Mouse (Mus musculus) intestine, embryonic 16.5 days (tissue): ENCODE measurements at regions not wholly inside any gene's neighbourhood (a gene's known extent, or its start where the extent isn't known, plus 50 kb on each side); places are given as distances from the start of the nearest gene placed in this dataset.
A peak's percentile ranks its signal among the peaks of the same experiment; 100 is the strongest.

Source experiments
- ATAC-seq: fragments of 200-750 bp; cut with Nextera tagmentation; 2 replicates; pipeline ENCODE4 v1.8.0; 2017; ENCODE audit warnings: moderate TSS enrichment, moderate library complexity
- H3K27ac ChIP-seq: fragments of 300-500 bp; sonication (generic); 2 replicates; pipeline ENCODE4 v1.5.1; 2014; ENCODE audit warnings: mild to moderate bottlenecking, low read length
- H3K27me3 ChIP-seq: fragments of 300-500 bp; sonication (generic); replicated peaks from 2 replicates; pipeline ENCODE4 v1.6.1; 2014; ENCODE audit warnings: low read length, control low read depth, mixed read lengths; ENCODE audit not compliant: control insufficient read depth, insufficient read depth
- H3K36me3 ChIP-seq: fragments of 300-500 bp; sonication (generic); 2 replicates; pipeline ENCODE4 v1.6.1; 2014; ENCODE audit warnings: low read length, control low read depth; ENCODE audit not compliant: control insufficient read depth, insufficient read depth
- H3K4me1 ChIP-seq: fragments of 300-500 bp; sonication (generic); 2 replicates; pipeline ENCODE4 v1.6.1; 2014; ENCODE audit warnings: low read length, control low read depth, mixed read lengths; ENCODE audit not compliant: control insufficient read depth, insufficient read depth
- H3K4me2 ChIP-seq: fragments of 300-500 bp; sonication (generic); 2 replicates; pipeline ENCODE4 v1.6.1; 2014; ENCODE audit warnings: low read depth, low read length, control low read depth
- H3K4me3 ChIP-seq: fragments of 300-500 bp; sonication (generic); 2 replicates; pipeline ENCODE4 v1.5.1; 2014; ENCODE audit warnings: mild to moderate bottlenecking, low read length
- H3K9ac ChIP-seq: fragments of 300-500 bp; sonication (generic); 2 replicates; pipeline ENCODE4 v1.6.1; 2014; ENCODE audit warnings: low read depth, low read length
- H3K9me3 ChIP-seq: fragments of 300-500 bp; sonication (generic); 2 replicates; pipeline ENCODE4 v1.6.1; 2016; ENCODE audit warnings: low read length, control low read depth; ENCODE audit not compliant: control insufficient read depth
- WGBS: fragments of 180-500 bp; shearing (Covaris S2); extraction: QIAGEN DNeasy Blood & Tissue Kit; methylation state at CpG from one replicate; pipeline ENCODE4 v1.1.7; 2014; 5-methylcytosine and 5-hydroxymethylcytosine counted together

GRCm38 (mm10) chr16:78247189-78247588, 54.1 kb upstream of the Cxadr start:
- H3K36me3 ChIP-seq = no peaks in the 10 kb centered on the region
- no peaks in the 10 kb centered on the region for H3K27me3 ChIP-seq
- no peak overlapping the region for H3K27ac ChIP-seq
- no peak overlapping the region for H3K4me2 ChIP-seq
- ATAC-seq = no peak
- WGBS = 88% methylated on average over 3 of the region's 3 CpGs
- H3K9ac ChIP-seq = no peak overlapping the region
- H3K4me1 ChIP-seq = peaks cover 9% of the 10 kb centered on the region; the same call in 1 of the 2 replicates
- no peaks in the 10 kb centered on the region for H3K9me3 ChIP-seq
- no peak overlapping the region for H3K4me3 ChIP-seq

DNA sequence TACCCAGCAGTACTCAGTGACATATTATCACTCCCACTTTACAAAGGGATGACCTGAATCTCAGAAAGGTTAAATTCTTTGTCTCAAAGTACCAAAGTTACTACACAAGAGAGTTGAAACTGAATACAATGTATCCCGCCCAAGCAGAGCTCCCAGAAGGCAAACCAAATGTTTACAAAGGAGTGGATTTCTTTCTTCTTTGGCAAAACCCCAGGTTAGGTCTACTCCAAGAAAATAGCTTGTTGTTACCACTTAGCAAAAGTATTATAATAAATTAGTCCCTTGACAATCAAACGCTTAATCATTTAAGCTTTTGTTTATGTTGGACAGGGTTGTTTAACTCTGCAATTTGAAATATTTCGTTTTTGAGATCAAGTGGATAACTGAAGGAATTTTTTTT, 58.6 kb upstream of the Cxadr start:
- 37% methylated on average over 3 of the region's 3 CpGs for WGBS
- ATAC-seq = no peak
- H3K36me3 ChIP-seq = no peaks in the 10 kb centered on the region
- H3K27ac ChIP-seq = no peak overlapping the region
- H3K9me3 ChIP-seq = no peaks in the 10 kb centered on the region
- peaks cover 3% of the 10 kb centered on the region for H3K4me1 ChIP-seq
- H3K27me3 ChIP-seq = no peaks in the 10 kb centered on the region
- no peak overlapping the region for H3K4me3 ChIP-seq
- H3K4me2 ChIP-seq = no peak overlapping the region
- no peak overlapping the region for H3K9ac ChIP-seq

- Histone ChIP-seq H3K4me2 (no peak overlapping the region), H3K36me3 (no peaks in the 10 kb centered on the region), H3K9ac (no peak overlapping the region), H3K27ac (no peak overlapping the region), H3K27me3 (no peaks in the 10 kb centered on the region), H3K4me1 (peaks cover 13% of the 10 kb centered on the region), H3K4me3 (no peak overlapping the region), H3K9me3 (no peaks in the 10 kb centered on the region)
- WGBS = 72% methylated on average over 4 of the region's 4 CpGs
- ATAC-seq = peak; percentile 55
These were observed 61.1 kb upstream of the Cxadr start for GRCm38 (mm10) chr16:78240152-78240551.

GRCm38 (mm10) chr16:78238052-78238701, 63.1 kb upstream of the Cxadr start:
- H3K4me2 ChIP-seq = peak overlapping the region; percentile 81
- peak overlapping the region; percentile 60 for H3K9ac ChIP-seq
- no peaks in the 10 kb centered on the region for H3K9me3 ChIP-seq
- 2% methylated on average over 18 of the region's 18 CpGs for WGBS
- H3K4me3 ChIP-seq = peak overlapping the region; percentile 47
- no peaks in the 10 kb centered on the region for H3K36me3 ChIP-seq
- 0 out of 2 replicates have a peak, but pooled peaks have one; percentile 6 for ATAC-seq
- H3K27ac ChIP-seq = no peak overlapping the region
- peaks cover 13% of the 10 kb centered on the region for H3K4me1 ChIP-seq
- no peaks in the 10 kb centered on the region for H3K27me3 ChIP-seq

GRCm38 (mm10) chr16:78237641-78238051, 63.6 kb upstream of the Cxadr start:
- Histone ChIP-seq H3K4me1 (peaks cover 13% of the 10 kb centered on the region), H3K27me3 (no peaks in the 10 kb centered on the region), H3K9ac (peak overlapping the region; percentile 60), H3K27ac (no peak overlapping the region), H3K4me2 (peak overlapping the region; percentile 81), H3K4me3 (peak overlapping the region; percentile 47), H3K36me3 (no peaks in the 10 kb centered on the region), H3K9me3 (no peaks in the 10 kb centered on the region)
- ATAC-seq = peak; percentile 24; the same call in 1 of the 2 replicates
- under 1% methylated on average over 13 of the region's 15 CpGs for WGBS

DNA sequence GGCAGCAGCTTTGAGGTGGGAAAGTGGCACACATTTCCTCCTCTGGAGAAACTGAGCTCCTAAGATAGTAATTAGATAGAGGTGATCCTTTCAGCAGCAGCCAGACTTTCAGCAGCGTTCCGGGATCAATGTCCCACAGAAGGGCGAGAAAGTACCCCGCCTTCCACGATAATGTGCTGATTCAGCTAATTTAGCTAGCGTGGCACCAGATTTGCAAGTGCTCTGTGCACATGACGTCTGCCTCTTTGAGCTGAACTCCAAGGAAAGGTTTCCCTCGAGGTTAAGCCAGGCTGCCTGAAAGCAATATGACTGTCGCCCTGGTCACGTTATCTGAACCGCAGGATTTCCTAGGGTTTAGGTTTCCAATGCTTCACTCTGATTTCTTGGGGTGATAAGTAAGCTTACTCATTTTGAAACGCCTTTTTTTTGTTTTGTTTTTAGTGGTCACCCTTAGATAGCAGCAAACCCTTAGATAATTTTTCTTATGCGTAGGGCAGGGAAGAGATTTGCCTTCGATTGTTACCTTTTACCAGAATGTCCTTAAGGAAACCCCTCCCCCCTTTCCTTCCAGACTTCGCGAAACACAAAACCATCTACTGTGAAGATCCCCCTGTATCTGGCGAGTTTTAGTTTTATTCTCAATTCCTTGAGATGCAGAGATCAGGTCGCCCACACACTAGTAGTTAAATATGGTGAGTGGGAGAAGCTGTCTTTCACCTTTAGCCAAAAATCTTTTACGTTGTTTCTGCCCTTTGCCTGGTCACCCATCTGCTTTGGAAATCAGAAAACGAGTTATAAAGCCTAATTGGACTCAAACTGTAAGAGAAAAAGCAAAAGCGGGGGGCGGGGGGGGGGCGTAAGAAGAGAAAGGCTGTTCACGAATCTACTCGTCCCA, 64.3 kb upstream of the Cxadr start:
- Histone ChIP-seq H3K27me3 (no peaks in the 10 kb centered on the region), H3K9ac (peak overlapping the region; percentile 60), H3K4me3 (peak overlapping the region; percentile 47), H3K27ac (peak overlapping the region; percentile 24; the same call in 1 of the 2 replicates), H3K4me2 (peak overlapping the region; percentile 81), H3K4me1 (peaks cover 10% of the 10 kb centered on the region), H3K9me3 (no peaks in the 10 kb centered on the region), H3K36me3 (no peaks in the 10 kb centered on the region)
- ATAC-seq = peak; percentile 52
- WGBS = 6% methylated on average over 25 of the region's 25 CpGs

DNA sequence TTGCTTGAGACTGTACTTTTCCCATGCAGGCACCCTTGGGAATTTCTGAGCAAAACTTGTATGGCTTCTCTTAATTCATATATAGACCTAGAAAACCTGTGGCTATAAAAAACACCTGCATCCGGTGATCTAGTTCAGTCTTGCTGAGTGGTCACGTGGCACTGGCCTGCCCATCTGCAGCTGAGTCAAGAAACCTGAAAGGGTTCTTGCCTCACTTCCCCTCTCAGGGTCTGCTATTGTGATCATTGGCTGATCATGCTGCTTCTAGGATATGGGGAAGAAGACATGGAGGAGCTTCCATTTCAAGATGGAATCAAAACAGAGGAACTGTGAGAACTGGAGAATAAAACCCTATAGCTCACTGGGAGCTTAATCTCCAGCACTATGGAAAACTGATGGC, 69.1 kb upstream of the Cxadr start:
- Histone ChIP-seq H3K4me2 (no peak overlapping the region), H3K27me3 (no peaks in the 10 kb centered on the region), H3K4me1 (peaks cover 8% of the 10 kb centered on the region), H3K36me3 (no peaks in the 10 kb centered on the region), H3K27ac (no peak overlapping the region), H3K9ac (no peak overlapping the region), H3K4me3 (no peak overlapping the region), H3K9me3 (no peaks in the 10 kb centered on the region)
- WGBS = 86% methylated on average over 2 of the region's 2 CpGs
- ATAC-seq = no peak

- Histone ChIP-seq H3K4me3 (no peak overlapping the region), H3K27ac (no peak overlapping the region), H3K4me1 (no peaks in the 10 kb centered on the region), H3K36me3 (no peaks in the 10 kb centered on the region), H3K9ac (no peak overlapping the region), H3K4me2 (no peak overlapping the region), H3K27me3 (no peaks in the 10 kb centered on the region), H3K9me3 (no peaks in the 10 kb centered on the region)
- WGBS = 80% methylated on average over 4 of the region's 4 CpGs
- no peak for ATAC-seq
These were observed 72.3 kb upstream of the Cxadr start for GRCm38 (mm10) chr16:78229013-78229412.

DNA sequence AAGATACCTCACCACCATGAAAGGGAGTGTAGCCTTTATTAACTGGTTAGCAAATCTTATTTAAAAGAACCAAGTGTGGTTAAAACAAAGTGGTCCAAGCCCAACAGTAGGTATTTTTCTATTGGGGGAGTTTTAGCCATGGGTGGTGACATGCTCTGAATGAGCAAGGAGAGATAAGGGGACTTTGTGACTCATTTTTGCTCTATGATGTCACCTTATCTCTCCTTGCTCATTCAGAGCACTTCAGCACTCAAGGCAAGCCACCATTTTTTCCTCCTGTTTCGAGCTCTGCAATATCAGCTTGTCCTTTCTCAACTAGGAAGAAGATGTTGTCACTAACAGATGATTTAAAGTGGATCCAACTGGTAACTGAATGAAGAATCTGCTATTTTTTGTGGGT, 78.9 kb upstream of the Cxadr start:
- Histone ChIP-seq H3K9me3 (no peaks in the 10 kb centered on the region), H3K4me1 (no peaks in the 10 kb centered on the region), H3K9ac (no peak overlapping the region), H3K36me3 (no peaks in the 10 kb centered on the region), H3K27ac (no peak overlapping the region), H3K4me2 (no peak overlapping the region), H3K4me3 (no peak overlapping the region), H3K27me3 (no peaks in the 10 kb centered on the region)
- 62% methylated on average over 1 of the region's 1 CpGs for WGBS
- ATAC-seq = no peak; the same call in 1 of the 2 replicates
